Mouse (Mus musculus) adrenal gland, postnatal 14 days (tissue): ENCODE data around the gene Olfr594. TPM values are rescaled to one million over a fixed set of nuclear protein-coding genes. Genes with fewer than 3 reads are reported as not detected.
"Not testable (repeated sequence)": the region's sequence is repeated elsewhere in the genome, so short reads cannot be mapped to it uniquely, and the experiment has no call there.

Experiments
- DNase-seq: peaks from one replicate; pipeline ENCODE4 v3.0.0; 2021; ENCODE audit warnings: mixed read lengths
- long read RNA-seq, 2 experiments: library from polyadenylated mRNA; stranded (forward); transcript quantifications; one replicate each; pipeline ENCODE4 v2.0.0; 2021
- microRNA-seq, 2 experiments: library from miRNA; unstranded; fragments of <30 nt; microRNA quantifications; one replicate each; pipeline ENCODE4 v1.2.0; 2021
- total RNA-seq: library from RNA; stranded (reverse); gene quantifications from 2 replicates; pipeline ENCODE4 v1.2.3, GENCODE M21; 2021

The Olfr594 gene
- not detected in 2 replicates for total RNA-seq
- long read RNA-seq, experiment 1 = 0 reads
- long read RNA-seq, experiment 2 = 0 reads

DNA sequence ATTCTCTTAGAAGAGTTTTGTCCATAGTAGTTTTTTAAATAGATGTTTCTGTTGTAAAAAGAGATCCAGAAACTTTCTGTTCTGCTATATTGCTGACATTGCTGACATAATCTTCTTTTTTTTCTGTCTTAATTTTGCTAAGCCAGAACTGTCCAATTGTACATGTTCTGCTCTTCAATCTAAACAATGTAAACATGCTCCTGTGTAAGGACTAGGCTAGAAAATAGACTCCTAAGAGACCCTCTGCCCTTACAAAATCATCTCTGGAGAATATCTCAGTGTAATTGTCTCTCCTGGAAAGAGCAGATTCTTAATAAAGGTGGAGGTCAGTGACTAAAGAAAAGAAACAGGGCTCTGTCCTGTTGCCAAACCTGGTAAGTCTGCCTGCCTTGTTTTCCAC, at the start of gene Olfr594:
Gene Olfr594, plus strand, starts transcription at position 301 of the 400 bp plus-strand sequence.
- DNase-seq = no peak

DNA sequence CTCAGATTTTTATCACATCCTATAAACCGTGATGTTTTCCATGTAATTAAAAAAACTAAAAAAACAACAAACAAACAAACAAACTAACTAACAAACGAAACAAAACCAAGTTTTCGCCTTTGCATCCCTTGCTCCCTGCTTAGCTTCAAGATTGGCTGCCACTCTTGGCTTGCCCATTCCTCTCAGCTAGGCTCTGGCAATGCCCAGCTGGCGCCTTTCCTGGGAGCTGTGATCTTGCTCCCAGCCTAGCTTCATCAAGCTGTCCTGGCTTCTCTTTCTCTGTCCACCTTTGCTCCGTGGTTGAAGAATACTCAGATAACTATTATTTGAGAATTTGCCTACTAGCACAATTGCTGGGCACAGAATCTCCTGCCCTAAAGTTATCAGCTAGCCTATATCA, 47.1 kb upstream of the Olfr594 start:
- no peak for DNase-seq

DNA sequence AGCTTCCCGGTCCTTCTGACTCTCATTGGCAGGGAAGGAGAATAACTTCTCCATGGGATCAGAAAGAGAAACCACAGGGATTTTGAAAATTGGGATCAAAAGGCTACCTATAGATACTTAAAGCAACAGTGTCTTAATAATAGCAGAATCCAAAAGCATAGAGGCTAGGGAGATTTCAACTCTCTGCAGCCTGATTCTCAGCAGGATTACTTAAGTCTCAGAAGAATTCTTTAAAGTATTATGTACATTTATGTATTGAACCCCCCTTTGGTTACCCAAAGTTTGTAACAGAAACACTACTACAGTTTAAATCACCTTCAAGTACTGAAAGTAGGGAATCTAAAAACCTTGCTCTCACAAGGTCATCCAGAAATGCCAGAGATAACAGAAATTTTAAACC, 38.6 kb upstream of the Olfr594 start, which contains the start of gene Olfr591:
Gene Olfr591, minus strand, starts transcription at position 101 of the 400 bp plus-strand sequence.
- DNase-seq = no peak

DNA sequence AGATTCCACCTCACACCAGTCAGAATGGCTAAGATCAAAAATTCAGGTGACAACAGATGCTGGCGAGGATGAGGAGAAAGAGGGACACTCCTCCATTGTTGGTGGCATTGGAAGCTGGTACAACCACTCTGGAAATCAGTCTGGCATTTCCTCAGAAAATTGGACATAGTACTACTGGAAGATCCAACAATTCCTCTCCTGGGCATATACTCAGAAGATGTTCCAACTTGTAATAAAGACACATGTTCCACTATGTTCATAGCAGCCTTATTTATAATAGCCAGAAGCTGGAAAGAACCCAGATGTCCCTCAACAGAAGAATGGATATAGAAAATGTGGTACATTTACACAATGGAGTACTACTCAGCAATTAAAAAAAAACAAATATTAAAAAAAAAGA, 32.3 kb upstream of the Olfr594 start, which contains the start of gene Olfr592:
Gene Olfr592, plus strand, starts transcription at position 301 of the 400 bp plus-strand sequence.
- DNase-seq = not testable (repeated sequence)

DNA sequence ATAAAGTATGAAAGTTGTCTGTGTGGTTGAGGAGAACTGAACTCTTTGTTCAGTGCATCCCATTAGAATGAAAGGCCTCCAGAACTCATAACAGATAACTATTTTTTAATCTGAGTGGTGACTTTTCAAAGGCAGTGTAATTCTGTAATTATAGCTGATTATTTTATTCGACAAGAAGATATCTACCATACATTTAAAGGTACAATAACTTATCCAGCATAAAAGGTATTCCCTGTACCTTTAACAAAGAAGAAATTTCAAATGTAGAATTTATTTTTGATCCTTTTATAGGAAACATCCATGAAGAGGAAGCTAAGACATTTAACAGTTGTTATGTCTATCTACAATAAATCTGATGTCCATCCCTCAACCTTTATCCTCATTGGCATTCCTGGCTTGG, 5.2 kb upstream of the Olfr594 start, which contains the start of gene Olfr593:
Gene Olfr593, plus strand, starts transcription at position 301 of the 400 bp plus-strand sequence.
- DNase-seq = no peak

DNA sequence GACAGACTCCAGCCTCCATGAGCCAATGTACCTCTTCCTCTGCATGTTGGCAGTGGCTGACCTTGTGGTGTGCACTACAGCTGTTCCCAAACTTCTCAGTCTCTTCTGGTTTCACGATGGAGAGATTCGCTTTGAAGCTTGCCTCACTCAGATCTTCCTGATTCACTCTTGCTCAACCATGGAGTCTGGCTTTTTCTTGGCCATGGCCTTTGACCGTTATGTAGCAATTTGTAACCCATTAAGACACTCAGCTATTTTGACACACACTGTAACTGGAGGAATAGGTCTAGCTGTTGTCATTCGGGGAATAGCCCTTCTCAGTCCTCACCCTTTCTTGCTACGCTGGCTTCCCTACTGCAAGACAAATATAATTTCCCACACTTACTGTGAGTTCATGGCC, 4.7 kb upstream of the Olfr594 start:
- DNase-seq = not testable (repeated sequence)

DNA sequence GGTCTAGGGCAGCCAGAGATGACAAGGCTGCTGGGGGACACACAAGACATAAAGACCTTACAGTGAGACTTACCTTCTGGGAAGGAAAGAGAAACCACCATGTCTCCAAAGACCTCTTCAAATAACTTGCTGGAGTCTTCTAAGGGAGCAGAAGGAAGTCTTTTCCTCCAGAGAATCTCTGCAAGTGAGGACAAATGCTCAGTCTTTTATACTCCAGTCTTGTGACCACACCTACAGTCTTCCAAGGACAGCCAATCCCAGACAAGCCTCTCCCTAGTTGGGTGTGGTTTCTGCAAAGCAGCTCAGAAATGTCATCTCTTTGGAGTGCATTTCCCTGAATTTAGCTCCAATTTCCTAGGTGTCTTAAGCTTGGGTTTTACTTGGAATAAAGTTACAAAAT, 35.6 kb downstream of the Olfr594 start, which contains the start of gene Usp17ld:
Gene Usp17ld, minus strand, starts transcription at position 101 of the 400 bp plus-strand sequence.
- not testable (repeated sequence) for DNase-seq

Small RNA genes lying within 50 kb of the gene (microRNA-seq; reads per million reads assigned to microRNA genes)
- gene Gm23550 (0 reads per million in 2 experiments), gene Gm25171 (0 reads per million in 2 experiments)

Other genes starting within 250 kb of the Olfr594 start
- gene Olfr577, start 241.1 kb upstream of the Olfr594 start, total RNA-seq = not detected in 2 replicates
- not detected in 2 replicates for gene Olfr578, start 227.7 kb upstream of the Olfr594 start, total RNA-seq
- gene Olfr582, start 179.0 kb upstream of the Olfr594 start, total RNA-seq = not detected in 2 replicates
- not detected in 2 replicates for gene Olfr583, start 165.7 kb upstream of the Olfr594 start, total RNA-seq
- gene Olfr584, start 135.1 kb upstream of the Olfr594 start, total RNA-seq = not detected in 2 replicates
- not detected in 2 replicates for gene Olfr585, start 119.3 kb upstream of the Olfr594 start, total RNA-seq
- not detected in 2 replicates for gene Olfr586, start 91.4 kb upstream of the Olfr594 start, total RNA-seq
- gene Olfr588-ps1, start 76.1 kb upstream of the Olfr594 start, total RNA-seq = not detected in 2 replicates
- not detected in 2 replicates for gene Olfr589, start 60.6 kb upstream of the Olfr594 start, total RNA-seq
- gene Olfr591, start 38.7 kb upstream of the Olfr594 start, total RNA-seq = not detected in 2 replicates
- gene Olfr592, start 32.2 kb upstream of the Olfr594 start, total RNA-seq = not detected in 2 replicates
- gene Olfr593, start 5.1 kb upstream of the Olfr594 start, total RNA-seq = not detected in 2 replicates
- not detected in 2 replicates for gene Usp17ld, start 35.5 kb downstream of the Olfr594 start, total RNA-seq
- gene Olfr596, start 88.7 kb downstream of the Olfr594 start, total RNA-seq = not detected in 2 replicates
- gene Olfr597, start 99.3 kb downstream of the Olfr594 start, total RNA-seq = not detected in 2 replicates
- gene Olfr598, start 106.6 kb downstream of the Olfr594 start, total RNA-seq = not detected in 2 replicates
- not detected in 2 replicates for gene Olfr599, start 118.9 kb downstream of the Olfr594 start, total RNA-seq
- not detected in 2 replicates for gene Olfr600, start 132.7 kb downstream of the Olfr594 start, total RNA-seq
- gene Olfr601, start 145.7 kb downstream of the Olfr594 start, total RNA-seq = not detected in 2 replicates
- gene Olfr603, start 169.2 kb downstream of the Olfr594 start, total RNA-seq = not detected in 2 replicates
- gene Usp17lc, start 198.1 kb downstream of the Olfr594 start, total RNA-seq = not detected in 2 replicates
- not detected in 2 replicates for gene Olfr605, start 228.4 kb downstream of the Olfr594 start, total RNA-seq
- not detected in 2 replicates for gene Olfr606, start 232.1 kb downstream of the Olfr594 start, total RNA-seq
- not detected in 2 replicates for gene Olfr607, start 247.2 kb downstream of the Olfr594 start, total RNA-seq